9 mouse cellular contexts compared by ENCODE assay signal in genomic region chr5:134232111-134232510, GRCm38 (mm10). TPM values are rescaled to one million over a fixed set of nuclear protein-coding genes. Genes with fewer than 3 reads are reported as not detected.
DNase-seq lines count a peak whose midpoint lies in the region; ATAC-seq and TF ChIP-seq lines count a peak whose summit lies in the region.
"Had no signal": no experiment of that assay in that cellular context is flagged by ENCODE, and none has a peak within 500 bp of the region (broad histone marks: within the 10 kb centered on the region; RNA-seq: fewer than 3 reads in every experiment).

No protein-coding gene starts in this region.

- peaks cover 32% of the 10 kb centered on the region for H3K4me1 ChIP-seq in intestine, embryonic 15.5 days (replicated peaks)
- no peaks in the 10 kb centered on the region for H3K4me1 ChIP-seq in midbrain, embryonic 11.5 days (ENCODE audit: control insufficient read depth, insufficient read depth, low read length)
- H3K4me1 ChIP-seq in forebrain, embryonic 16.5 days (replicated peaks; ENCODE audit: control insufficient read depth, insufficient read depth, low read length), result peaks cover 12% of the 10 kb centered on the region

- H3K27me3 ChIP-seq in intestine, embryonic 15.5 days (replicated peaks), result no peaks in the 10 kb centered on the region
- H3K27me3 ChIP-seq in midbrain, embryonic 11.5 days (ENCODE audit: control insufficient read depth, insufficient read depth, low read length), result no peaks in the 10 kb centered on the region
- no peaks in the 10 kb centered on the region for H3K27me3 ChIP-seq in forebrain, embryonic 16.5 days (replicated peaks; ENCODE audit: control insufficient read depth, insufficient read depth, low read length)
- H3K27me3 ChIP-seq: forebrain, embryonic 13.5 days had no signal

- peak overlapping the region; percentile 43; the same call in 1 of the 2 replicates for H3K27ac ChIP-seq in layer of hippocampus, adult 2 months
- H3K27ac ChIP-seq in intestine, embryonic 15.5 days, result peak overlapping the region; percentile 42; the same call in 1 of the 2 replicates
- no peak overlapping the region for H3K27ac ChIP-seq in midbrain, embryonic 11.5 days (ENCODE audit: low read depth, low read length)
- H3K27ac ChIP-seq in forebrain, embryonic 16.5 days (ENCODE audit: low read length), result no peak overlapping the region
- H3K27ac ChIP-seq: forebrain, embryonic 13.5 days had no signal

- no peak for DNase-seq in layer of hippocampus, adult 2 months (ENCODE audit: low spot score in 2 of 2)
- no peak for DNase-seq in layer of hippocampus, postnatal 36 days
- DNase-seq in lung, postnatal 4 days, result peak; percentile 74 to 78
- peak; percentile 60 for DNase-seq in thymus, postnatal 14 days
- no peak for DNase-seq in midbrain, embryonic 11.5 days (ENCODE audit: low spot score, missing footprints)
- DNase-seq in urinary bladder, postnatal 25 days (ENCODE audit: low spot score), result no peak

- 47% methylated on average over 6 of the region's 6 CpGs for WGBS in intestine, embryonic 15.5 days
- 79% methylated on average over 6 of the region's 6 CpGs for WGBS in midbrain, embryonic 11.5 days
- WGBS in forebrain, embryonic 16.5 days, result 79% methylated on average over 6 of the region's 6 CpGs

- no peaks in the 10 kb centered on the region for H3K9me3 ChIP-seq in intestine, embryonic 15.5 days
- H3K9me3 ChIP-seq in midbrain, embryonic 11.5 days (ENCODE audit: control insufficient read depth, low read length), result no peaks in the 10 kb centered on the region
- H3K9me3 ChIP-seq in forebrain, embryonic 16.5 days (ENCODE audit: control insufficient read depth, low read length), result no peaks in the 10 kb centered on the region
- H3K9me3 ChIP-seq: forebrain, embryonic 13.5 days had no signal

- H3K9ac ChIP-seq in intestine, embryonic 15.5 days, result no peak overlapping the region; the same call in 1 of the 2 replicates
- no peak overlapping the region for H3K9ac ChIP-seq in midbrain, embryonic 11.5 days (ENCODE audit: low read length)
- no peak overlapping the region for H3K9ac ChIP-seq in forebrain, embryonic 16.5 days (replicated peaks; ENCODE audit: low read depth, low read length)
- H3K9ac ChIP-seq: forebrain, embryonic 13.5 days had no signal

- no peak for TF ChIP-seq CTCF in layer of hippocampus, adult 2 months (conservative IDR thresholded peaks at IDR 0.05)

- H3K4me3 ChIP-seq in layer of hippocampus, adult 2 months, result no peak overlapping the region
- no peak overlapping the region for H3K4me3 ChIP-seq in intestine, embryonic 15.5 days (replicated peaks)
- no peak overlapping the region for H3K4me3 ChIP-seq in midbrain, embryonic 11.5 days (ENCODE audit: low read depth, low read length)
- H3K4me3 ChIP-seq in forebrain, embryonic 16.5 days (replicated peaks; ENCODE audit: low read length), result no peak overlapping the region
- H3K4me3 ChIP-seq: forebrain, embryonic 13.5 days had no signal

- ATAC-seq in intestine, embryonic 15.5 days, result peak; percentile 51
- ATAC-seq in midbrain, embryonic 11.5 days (ENCODE audit: low FRiP score), result no peak
- no peak for ATAC-seq in forebrain, embryonic 16.5 days
- ATAC-seq: forebrain, embryonic 13.5 days had no signal

- peaks cover 12% of the 10 kb centered on the region for H3K36me3 ChIP-seq in intestine, embryonic 15.5 days
- peaks cover 10% of the 10 kb centered on the region for H3K36me3 ChIP-seq in midbrain, embryonic 11.5 days (ENCODE audit: control insufficient read depth, insufficient read depth, low read length)
- H3K36me3 ChIP-seq in forebrain, embryonic 16.5 days (ENCODE audit: control insufficient read depth, insufficient read depth), result peaks cover 11% of the 10 kb centered on the region

- H3K4me2 ChIP-seq in intestine, embryonic 15.5 days (replicated peaks), result no peak overlapping the region
- no peak overlapping the region for H3K4me2 ChIP-seq in midbrain, embryonic 11.5 days
- no peak overlapping the region for H3K4me2 ChIP-seq in forebrain, embryonic 16.5 days (ENCODE audit: low read length)
- H3K4me2 ChIP-seq: forebrain, embryonic 13.5 days had no signal

RNA-seq across cellular contexts. Expression of gene Ncf1, which starts 2.7 kb away (rescaled TPM):
- total RNA-seq in layer of hippocampus, adult 2 months (2021), result 1 to 10 TPM; 7.2 to 9.0 TPM
- total RNA-seq in layer of hippocampus, postnatal 36 days (2021), result 1 to 10 TPM; 6.3 to 9.3 TPM
- polyA plus RNA-seq in intestine, embryonic 15.5 days (2015; fragmentation: Nextera tagmentation; extraction: Ambion mirVana), result 4.2 and 6.0 TPM in 2 replicates
- 2.0 and 3.1 TPM in 2 replicates for polyA plus RNA-seq in midbrain, embryonic 11.5 days (2014; fragmentation: Nextera tagmentation; extraction: Ambion mirVana)
- polyA plus RNA-seq in forebrain, embryonic 16.5 days (2015; fragmentation: Nextera tagmentation; extraction: Ambion mirVana), result 1.8 and 2.7 TPM in 2 replicates

RNA-seq across cellular contexts. Expression of gene Gtf2ird2, which starts 48.3 kb away (rescaled TPM):
- 10 to 100 TPM; 15.4 to 17.6 TPM for total RNA-seq in layer of hippocampus, adult 2 months (2021)
- total RNA-seq in layer of hippocampus, postnatal 36 days (2021), result 10 to 100 TPM; 14.0 to 14.6 TPM
- 8.1 and 8.3 TPM in 2 replicates for polyA plus RNA-seq in intestine, embryonic 15.5 days (2015; fragmentation: Nextera tagmentation; extraction: Ambion mirVana)
- polyA plus RNA-seq in midbrain, embryonic 11.5 days (2014; fragmentation: Nextera tagmentation; extraction: Ambion mirVana), result 6.6 and 7.4 TPM in 2 replicates
- 11.6 and 12.5 TPM in 2 replicates for polyA plus RNA-seq in forebrain, embryonic 16.5 days (2015; fragmentation: Nextera tagmentation; extraction: Ambion mirVana)

RNA-seq across cellular contexts. Expression of gene Rcc1l, which starts 55.5 kb away (rescaled TPM):
- 10 to 100 TPM; 15.9 to 16.4 TPM for total RNA-seq in layer of hippocampus, adult 2 months (2021)
- total RNA-seq in layer of hippocampus, postnatal 36 days (2021), result 10 to 100 TPM; 14.5 to 15.9 TPM
- 33.1 and 34.6 TPM in 2 replicates for polyA plus RNA-seq in intestine, embryonic 15.5 days (2015; fragmentation: Nextera tagmentation; extraction: Ambion mirVana)
- polyA plus RNA-seq in midbrain, embryonic 11.5 days (2014; fragmentation: Nextera tagmentation; extraction: Ambion mirVana), result 24.5 and 27.5 TPM in 2 replicates
- 23.6 and 24.1 TPM in 2 replicates for polyA plus RNA-seq in forebrain, embryonic 16.5 days (2015; fragmentation: Nextera tagmentation; extraction: Ambion mirVana)

Comparison
In these comparisons a context has a peak if more than half of its experiments do, and no peak if none do; other contexts are left out.
1. DNase-seq: peak in lung, postnatal 4 days (2 of 2) and thymus, postnatal 14 days (single experiment); none in layer of hippocampus, adult 2 months (0 of 2), layer of hippocampus, postnatal 36 days (0 of 2), midbrain, embryonic 11.5 days (single experiment) and urinary bladder, postnatal 25 days (single experiment).
2. H3K27ac ChIP-seq: peak in layer of hippocampus, adult 2 months (single experiment) and intestine, embryonic 15.5 days (single experiment); none in midbrain, embryonic 11.5 days (single experiment) and forebrain, embryonic 16.5 days (single experiment).